Mouse (Mus musculus): ENCODE data around the gene Prr5.

The Prr5 gene

DNA sequence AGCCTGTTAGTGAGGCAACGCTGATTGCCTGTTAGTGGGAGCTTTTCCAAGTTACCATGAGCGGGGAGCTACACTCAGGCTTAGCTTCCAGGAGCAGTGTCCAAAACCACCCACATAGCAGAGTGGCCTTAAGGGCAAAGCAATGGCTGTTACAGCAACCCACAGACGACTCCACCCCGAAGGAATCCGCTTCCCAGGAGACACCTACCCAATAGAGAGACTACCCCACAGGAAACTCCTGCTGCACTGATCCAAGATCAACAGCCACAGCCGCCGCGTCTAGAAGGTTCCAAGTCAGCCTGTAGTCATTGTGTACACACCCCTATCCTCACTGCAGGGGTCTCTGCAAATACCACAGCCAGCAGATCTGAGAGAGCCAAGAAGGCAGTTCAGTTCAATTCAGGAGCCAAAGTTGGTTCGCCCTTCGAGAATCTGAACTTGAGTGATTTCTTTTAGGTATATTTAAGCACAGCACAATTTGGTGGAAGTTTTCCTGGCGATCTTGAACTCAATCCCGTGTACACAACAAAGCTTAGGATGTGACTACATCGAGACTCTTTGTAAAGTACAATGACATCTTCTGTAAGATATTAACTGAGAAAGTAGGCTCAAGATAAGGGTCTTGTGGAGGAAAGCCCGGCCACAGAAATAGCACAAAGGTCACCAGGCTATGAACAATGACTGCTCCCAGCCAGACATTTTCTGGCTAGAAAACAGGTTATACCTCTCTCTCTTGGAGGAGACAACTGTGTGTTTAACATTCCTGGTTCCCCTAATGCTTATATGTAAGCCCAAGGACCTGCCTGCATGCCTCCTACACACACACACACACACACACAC lies 43.4 kb downstream of the Prr5 start:
- WGBS: 68% methylated on average over 14 of the region's 14 CpGs

GRCm38 (mm10) chr15:84714730-84715129 lies 45.3 kb downstream of the Prr5 start:
- WGBS: 25% methylated on average over 17 of the region's 17 CpGs

DNA sequence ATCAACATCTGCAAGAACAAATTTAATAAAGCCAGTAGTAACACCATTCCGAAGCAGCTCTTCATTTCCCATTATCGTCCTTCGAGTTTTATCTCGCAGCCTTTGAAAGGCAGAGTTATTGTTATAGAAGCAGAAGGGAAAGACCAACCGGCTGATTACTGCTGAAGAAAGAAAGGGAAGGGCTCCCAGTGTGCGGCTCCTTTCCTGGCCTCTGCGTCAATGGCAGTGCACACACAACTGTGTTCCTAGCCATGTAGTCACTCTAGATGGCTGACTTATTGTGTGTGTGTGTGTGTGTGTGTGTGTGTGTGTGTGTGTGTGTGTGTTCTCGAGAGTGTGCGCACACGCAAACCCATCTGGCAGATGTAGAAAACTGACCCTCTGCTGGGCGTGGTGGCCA lies 45.7 kb downstream of the Prr5 start:
- 52% methylated on average over 11 of the region's 11 CpGs for WGBS

DNA sequence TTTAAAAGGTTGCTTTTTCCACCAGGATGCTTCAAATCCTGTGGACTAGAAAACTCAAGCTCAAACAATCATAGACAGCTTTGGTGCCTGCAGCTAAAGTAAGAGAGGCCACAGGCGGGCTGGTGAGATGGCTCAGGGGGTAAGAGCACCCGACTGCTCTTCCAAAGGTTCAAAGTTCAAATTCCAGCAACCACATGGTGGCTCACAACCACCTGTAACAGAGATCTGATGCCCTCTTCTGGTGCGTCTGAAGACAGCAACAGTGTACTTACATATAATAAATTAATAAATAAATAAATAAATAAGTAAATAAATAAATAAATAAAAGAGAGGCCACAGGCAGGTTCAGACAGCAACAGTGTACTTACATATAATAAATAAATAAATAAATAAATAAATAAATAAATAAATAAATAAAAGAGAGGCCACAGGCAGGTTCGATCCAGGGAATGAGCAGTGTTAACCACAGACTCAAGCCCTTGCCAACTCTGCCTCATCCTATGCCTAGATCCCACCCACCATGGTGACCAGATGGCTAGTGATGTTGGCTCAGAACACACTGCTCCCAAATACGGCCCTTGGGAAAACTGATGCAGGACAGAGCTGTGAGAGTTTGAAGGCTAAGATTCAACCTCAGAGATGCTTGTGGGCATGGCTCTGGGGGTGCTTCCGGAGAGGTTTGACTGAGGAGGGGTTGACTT lies 48.3 kb downstream of the Prr5 start:
- 79% methylated on average over 6 of the region's 6 CpGs for WGBS

- 70% methylated on average over 3 of the region's 3 CpGs for WGBS
Observed at GRCm38 (mm10) chr15:84718785-84719184, 49.4 kb downstream of the Prr5 start.

DNA sequence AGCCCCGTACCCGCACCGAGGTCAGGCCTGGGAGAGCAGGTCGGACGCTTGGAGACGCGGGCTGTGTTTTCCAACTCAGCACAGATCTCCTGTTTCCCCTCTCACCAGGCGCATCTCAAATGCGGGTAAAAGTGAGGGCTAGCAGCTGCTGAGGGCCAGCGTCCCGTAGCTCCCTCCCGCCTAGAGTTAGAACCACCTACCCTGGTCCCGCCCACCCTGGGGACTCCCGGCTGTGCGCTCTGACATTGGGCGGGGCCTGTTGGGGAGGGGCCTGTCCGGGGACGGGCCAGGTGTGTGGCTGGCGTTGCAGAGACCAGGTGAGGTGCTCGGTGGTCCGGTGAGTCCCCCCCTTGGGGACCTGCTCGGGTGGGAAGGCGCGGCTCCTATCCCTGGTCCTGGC lies 50.4 kb downstream of the Prr5 start, which contains the start of gene Arhgap8:
Gene Arhgap8 (plus strand): TSS at position 262 of the 400 bp plus-strand sequence.
- WGBS: 14% methylated on average over 24 of the region's 24 CpGs

DNA sequence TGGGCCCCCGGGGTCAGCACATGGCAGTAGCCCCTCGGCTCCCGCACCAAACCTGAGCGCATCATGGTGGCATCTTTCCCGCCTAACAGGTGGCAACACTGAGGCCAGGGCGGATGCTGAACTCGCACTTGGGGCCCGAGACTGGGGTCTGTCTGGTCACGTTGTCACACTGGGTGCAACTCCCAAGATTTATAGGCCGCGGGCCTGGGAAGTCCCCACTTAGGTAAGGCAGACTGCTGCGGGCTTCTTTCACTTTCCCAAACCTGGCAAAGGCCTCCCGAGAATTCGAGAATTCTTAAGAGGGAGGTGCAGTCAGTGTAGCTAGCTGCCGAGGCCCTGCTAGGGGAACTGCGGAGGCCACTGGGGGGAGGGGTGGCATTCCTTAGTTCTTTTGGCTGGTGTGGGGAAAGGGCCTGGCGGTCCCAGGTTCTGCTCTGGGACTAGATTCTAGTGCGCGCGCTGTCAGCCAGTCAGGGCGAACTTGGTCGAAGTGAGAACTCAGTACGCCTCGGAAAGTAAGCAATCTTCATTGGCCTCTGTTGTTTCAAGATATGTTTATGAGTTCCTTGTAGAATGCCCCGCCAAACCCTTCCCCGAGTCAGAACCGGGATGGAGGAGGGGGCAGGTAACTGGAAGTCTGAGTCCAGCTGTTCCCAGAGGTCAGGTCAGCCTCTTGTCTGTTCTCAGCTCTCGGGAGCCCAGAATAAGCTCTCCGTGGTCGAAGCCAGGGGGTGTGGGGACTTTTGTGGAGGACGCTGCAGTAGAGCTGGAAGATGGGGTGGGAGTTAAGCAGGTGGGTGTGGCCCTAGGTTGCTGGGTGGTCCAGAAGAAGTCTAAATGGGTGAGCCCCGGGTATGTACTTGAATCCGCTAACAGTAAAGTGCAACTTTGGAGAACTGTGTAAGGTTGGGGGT lies 51.1 kb downstream of the Prr5 start:
- WGBS: 19% methylated on average over 33 of the region's 33 CpGs

- WGBS: 79% methylated on average over 1 of the region's 1 CpGs
Observed at GRCm38 (mm10) chr15:84723656-84724055, 54.2 kb downstream of the Prr5 start.

GRCm38 (mm10) chr15:84724199-84724598 lies 54.8 kb downstream of the Prr5 start:
- WGBS: 79% methylated on average over 4 of the region's 4 CpGs

GRCm38 (mm10) chr15:84729685-84730084 lies 60.3 kb downstream of the Prr5 start:
- 63% methylated on average over 6 of the region's 6 CpGs for WGBS

DNA sequence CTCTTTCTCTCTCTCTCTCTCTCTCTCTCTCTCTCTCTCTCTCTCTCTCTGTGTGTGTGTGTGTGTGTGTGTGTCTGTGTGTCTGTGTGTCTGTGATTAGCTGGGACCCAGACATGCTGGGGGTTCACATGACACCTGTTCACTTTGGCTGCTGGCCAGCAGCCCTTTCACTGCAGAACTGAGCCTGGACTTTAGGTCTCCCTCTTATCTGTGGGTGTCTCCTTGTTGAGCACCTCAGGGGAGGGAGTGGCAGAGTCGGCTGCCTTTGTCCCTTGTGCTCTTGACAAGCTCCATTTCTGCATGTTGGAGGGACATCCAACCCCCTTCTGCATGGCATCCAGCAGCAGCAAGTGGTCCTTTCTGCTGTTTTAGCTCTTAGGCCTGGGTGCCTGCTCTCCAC lies 61.5 kb downstream of the Prr5 start:
- 56% methylated on average over 1 of the region's 1 CpGs for WGBS

DNA sequence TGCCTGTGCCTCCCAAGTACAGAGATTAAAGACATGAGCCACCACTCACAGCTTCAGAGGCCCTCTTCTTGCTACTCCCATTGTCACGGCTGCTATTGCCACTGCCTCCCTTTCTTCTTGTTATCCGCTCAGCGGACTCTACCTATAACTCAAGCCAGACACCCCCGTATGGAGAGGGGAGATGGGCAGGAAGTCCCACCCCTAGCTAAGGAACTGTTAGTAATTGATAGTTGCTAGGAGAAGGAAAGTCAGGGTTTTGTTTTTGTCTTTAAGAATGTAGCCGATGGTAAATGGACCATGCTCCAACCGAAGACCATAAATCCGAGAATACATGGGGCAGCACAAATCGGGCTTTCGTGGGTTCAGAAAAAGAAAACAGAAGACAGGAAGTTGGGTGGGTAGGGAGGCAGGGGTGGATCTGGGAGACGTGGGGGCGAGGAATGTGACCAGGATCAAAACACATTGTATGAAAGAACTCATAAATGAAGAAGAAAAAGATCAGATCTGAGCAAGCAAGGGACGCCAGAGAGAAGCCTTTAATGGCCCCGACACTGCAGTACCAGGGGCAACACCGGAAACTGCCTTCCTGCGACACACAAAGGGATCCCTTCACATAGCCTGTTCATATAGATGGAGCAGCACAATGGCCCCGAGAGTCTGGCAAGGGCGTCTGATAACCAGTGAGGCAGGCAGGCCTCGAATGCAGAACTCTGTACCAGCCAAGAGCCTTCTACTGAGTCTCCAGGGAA lies 62.4 kb downstream of the Prr5 start:
- WGBS: 73% methylated on average over 18 of the region's 18 CpGs

DNA sequence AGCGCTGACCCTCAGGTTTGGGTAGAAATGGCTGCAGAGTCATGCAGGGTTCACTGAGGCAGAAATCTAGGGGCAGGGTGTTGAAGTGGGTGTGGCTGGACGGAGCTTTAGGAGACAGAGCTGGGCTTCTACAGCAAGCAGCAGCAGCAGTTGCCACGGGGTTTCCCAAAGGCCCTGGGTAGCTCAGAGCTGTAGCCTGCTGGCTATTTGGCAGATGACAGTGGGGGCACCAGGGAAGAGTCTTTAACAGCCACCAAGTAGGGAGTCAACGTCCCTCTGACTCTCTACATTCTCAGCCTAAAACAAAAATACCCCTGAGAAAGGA lies 63.0 kb downstream of the Prr5 start:
- 85% methylated on average over 4 of the region's 4 CpGs for WGBS

DNA sequence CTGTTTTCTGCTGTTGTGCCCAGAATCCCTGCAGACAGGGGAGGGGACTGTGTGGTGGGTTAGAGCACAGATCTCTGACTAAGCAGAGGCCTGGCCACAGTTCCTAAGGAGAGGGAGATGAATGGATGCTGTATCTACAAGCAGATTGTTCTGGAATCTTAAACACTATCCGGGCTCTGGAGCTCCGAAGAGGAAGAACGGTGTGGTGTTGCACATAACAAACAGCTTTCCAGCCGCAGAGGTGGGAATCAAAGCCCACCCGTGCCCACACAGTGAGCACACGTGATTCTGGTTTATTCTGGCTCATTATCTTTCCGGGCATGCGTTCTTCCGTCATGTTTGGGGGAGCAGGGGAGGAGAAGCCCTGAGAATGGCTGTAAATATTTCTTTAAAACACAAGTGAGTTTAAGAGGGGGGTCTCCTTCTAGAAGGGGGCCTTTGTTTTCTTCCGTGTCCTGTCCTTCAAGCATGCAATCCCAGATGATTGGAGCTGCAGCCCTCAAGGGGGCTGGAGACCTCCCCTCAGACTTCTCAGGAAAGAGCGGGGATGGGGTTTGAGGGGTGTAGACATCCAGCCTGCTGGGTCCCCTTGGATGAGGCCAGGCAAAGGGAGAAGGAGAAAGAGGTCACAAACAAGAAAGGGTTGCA lies 67.0 kb downstream of the Prr5 start:
- WGBS: 42% methylated on average over 11 of the region's 11 CpGs

DNA sequence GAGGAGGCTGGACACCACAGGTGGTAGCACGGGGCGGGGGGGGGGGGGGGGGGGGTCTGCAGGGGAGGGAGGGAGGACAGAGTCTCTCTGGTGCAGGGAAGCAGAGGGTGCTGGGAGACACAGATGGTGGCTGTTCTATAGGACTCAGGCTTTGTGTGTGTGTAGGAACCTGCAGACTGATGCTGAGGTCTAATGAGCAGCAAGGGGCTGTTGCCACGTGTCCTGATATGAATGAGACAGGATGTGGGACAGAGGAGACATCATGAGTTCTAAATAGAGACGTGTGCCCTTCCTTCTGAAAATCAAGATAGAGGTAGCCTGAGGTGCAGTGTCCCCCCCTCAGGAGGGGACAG lies 67.5 kb downstream of the Prr5 start:
- 26% methylated on average over 3 of the region's 4 CpGs for WGBS

DNA sequence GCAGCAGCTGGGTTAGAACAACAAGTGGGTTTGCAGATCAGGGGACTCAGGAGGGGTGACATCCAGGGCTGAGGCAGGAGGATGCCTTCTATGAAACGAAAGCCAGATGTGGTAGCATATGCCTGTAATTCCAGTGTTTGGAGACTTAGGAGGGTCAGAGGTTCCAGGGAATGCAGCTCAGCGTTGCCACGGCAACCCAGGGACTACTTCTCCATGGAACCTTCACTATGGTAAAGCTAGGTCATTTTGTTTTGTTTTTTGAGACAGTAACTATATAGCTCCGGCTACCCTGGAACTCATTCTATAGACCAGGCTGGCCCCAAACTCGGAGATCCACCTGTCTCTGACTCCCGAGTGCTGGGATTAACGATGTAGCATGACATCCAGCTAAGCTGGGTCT lies 68.8 kb downstream of the Prr5 start:
- 91% methylated on average over 7 of the region's 7 CpGs for WGBS

- WGBS: 80% methylated on average over 3 of the region's 3 CpGs
Observed at GRCm38 (mm10) chr15:84741573-84741972, 72.2 kb downstream of the Prr5 start.

- 56% methylated on average over 3 of the region's 3 CpGs for WGBS
Observed at GRCm38 (mm10) chr15:84743347-84743746, 73.9 kb downstream of the Prr5 start.

DNA sequence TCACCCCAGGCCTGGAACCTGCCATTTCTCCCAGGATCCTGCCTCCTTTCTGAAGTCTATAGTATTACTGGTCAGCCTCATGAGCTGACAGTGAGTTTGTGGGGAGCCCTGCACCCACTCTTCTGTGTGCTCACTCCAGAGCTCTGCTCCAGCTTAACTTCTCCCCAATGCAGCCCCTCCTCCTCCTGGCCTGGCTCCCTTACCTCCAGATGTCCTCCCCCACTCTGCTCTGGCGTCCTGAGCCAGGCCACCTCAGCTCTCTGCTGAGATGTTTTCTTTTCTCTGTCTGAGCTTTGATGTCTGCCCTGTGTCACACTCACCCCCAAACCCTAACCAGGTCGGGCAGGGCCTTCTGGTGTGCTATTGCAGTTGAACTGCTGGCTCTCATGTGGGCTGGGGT lies 74.9 kb downstream of the Prr5 start:
- 47% methylated on average over 2 of the region's 2 CpGs for WGBS

DNA sequence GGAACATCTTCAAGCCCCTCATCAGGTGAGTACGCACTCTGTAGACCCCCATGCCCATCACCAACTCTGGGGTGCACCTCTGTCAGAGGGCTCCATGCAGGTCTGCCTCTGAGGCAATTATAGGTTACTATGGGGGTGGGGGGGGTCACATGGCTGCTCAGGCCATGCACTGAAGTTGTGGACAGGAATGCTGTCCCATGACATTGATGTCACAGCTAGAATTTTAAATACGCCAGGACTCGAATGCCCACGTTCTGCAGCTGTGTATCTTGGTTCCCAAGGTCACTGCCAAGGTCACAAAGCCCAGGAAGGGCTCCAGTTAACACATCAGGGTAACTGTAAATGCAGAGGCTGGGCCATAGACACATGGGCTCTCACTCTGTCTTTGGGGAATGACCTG lies 76.4 kb downstream of the Prr5 start:
- WGBS: 93% methylated on average over 4 of the region's 4 CpGs
